Mouse (Mus musculus) hindbrain, embryonic 14.5 days (tissue): ENCODE measurements at regions not wholly inside any gene's neighbourhood (a gene's known extent, or its start where the extent isn't known, plus 50 kb on each side); places are given as distances from the start of the nearest gene placed in this dataset.

Experiments
- ATAC-seq: fragments of 200-750 bp; cut with Nextera tagmentation; 2 replicates; pipeline ENCODE4 v1.8.0; 2017; ENCODE audit warnings: moderate number of reproducible peaks, mild to moderate bottlenecking, moderate TSS enrichment, moderate library complexity; ENCODE audit not compliant: low FRiP score
- DNase-seq: peaks from one replicate; pipeline ENCODE4 v3.0.0-alpha.2; 2015; ENCODE audit warnings: low spot score
- H3K27ac ChIP-seq: fragments of 300-500 bp; sonication (generic); 2 replicates; pipeline ENCODE4 v1.5.1; 2014; ENCODE audit warnings: mild to moderate bottlenecking, moderate library complexity
- H3K27me3 ChIP-seq: fragments of 300-500 bp; sonication (generic); 2 replicates; pipeline ENCODE4 v1.6.1; 2014; ENCODE audit warnings: mild to moderate bottlenecking, low read length, mixed read lengths; ENCODE audit not compliant: control insufficient read depth, insufficient read depth
- H3K36me3 ChIP-seq: fragments of 300-500 bp; sonication (generic); replicated peaks from 2 replicates; pipeline ENCODE4 v1.6.1; 2014; ENCODE audit not compliant: control insufficient read depth, insufficient read depth
- H3K4me1 ChIP-seq: fragments of 300-500 bp; sonication (generic); replicated peaks from 2 replicates; pipeline ENCODE4 v1.6.1; 2014; ENCODE audit warnings: antibody characterized with exemption, low read length, mixed read lengths; ENCODE audit not compliant: control insufficient read depth, insufficient read depth
- H3K4me2 ChIP-seq: fragments of 300-500 bp; sonication (generic); replicated peaks from 2 replicates; pipeline ENCODE4 v1.6.1; 2014; ENCODE audit warnings: mild to moderate bottlenecking, moderate library complexity
- H3K4me3 ChIP-seq: fragments of 300-500 bp; sonication (generic); replicated peaks from 2 replicates; pipeline ENCODE4 v1.5.1; 2014; ENCODE audit warnings: mild to moderate bottlenecking, low read length
- H3K9ac ChIP-seq: fragments of 300-500 bp; sonication (generic); 2 replicates; pipeline ENCODE4 v1.6.1; 2014
- H3K9me3 ChIP-seq: fragments of 300-500 bp; sonication (generic); 2 replicates; pipeline ENCODE4 v1.6.1; 2016; ENCODE audit warnings: low read length; ENCODE audit not compliant: control insufficient read depth
- WGBS: fragments of 180-500 bp; shearing (Covaris S2); extraction: QIAGEN DNeasy Blood & Tissue Kit; methylation state at CpG from one replicate; pipeline ENCODE4 v1.1.7; 2014; 5-methylcytosine and 5-hydroxymethylcytosine counted together

GRCm38 (mm10) chr2:83396307-83396706 is 247.9 kb upstream of the Zc3h15 start:
- DNase-seq (no peak), ATAC-seq (0 out of 2 replicates have a peak, but pooled peaks have one; percentile 14)
- 67% methylated on average over 1 of the region's 1 CpGs for WGBS
- Histone ChIP-seq H3K4me3 (no peak overlapping the region), H3K36me3 (no peaks in the 10 kb centered on the region), H3K9me3 (no peaks in the 10 kb centered on the region), H3K4me1 (no peaks in the 10 kb centered on the region), H3K27ac (no peak overlapping the region), H3K9ac (no peak overlapping the region), H3K27me3 (no peaks in the 10 kb centered on the region), H3K4me2 (no peak overlapping the region)

DNA sequence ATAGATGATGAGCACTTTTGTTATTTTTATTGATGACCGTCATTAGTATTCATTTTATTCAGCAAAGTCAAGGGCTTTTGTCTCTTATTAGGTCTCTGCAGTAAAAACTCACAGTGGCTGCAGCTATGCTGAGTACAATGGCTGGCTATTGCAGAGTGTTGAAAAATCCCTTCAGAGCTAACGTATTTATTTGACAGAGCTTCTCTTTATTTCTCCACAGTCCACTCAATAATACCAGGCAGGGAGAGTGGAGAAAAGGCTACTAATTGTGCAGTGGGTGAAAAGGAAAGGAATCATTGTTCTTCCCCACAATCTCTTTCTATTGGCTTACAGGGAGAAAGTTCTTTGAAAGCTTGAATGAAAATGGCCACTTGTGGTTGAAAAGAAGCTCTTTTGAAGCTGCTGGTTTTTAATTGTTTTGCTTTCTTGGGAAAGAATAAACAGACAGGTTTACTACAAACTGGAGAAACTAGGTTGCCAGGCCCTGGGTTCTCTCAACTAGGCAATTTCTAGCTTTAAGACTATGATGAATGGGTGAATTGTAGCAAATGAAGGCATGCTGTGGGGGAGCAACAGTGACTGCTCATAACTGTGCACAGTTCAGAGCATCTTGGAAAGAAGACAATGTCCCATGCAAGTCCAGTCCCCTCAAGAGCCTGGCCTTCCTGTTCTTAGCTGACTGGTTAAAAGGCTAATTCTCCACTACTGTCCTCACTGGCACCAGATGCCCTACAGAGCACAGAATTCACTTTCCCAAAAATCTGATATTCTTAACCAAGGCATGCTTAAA is 247.2 kb upstream of the Zc3h15 start:
- H3K36me3 ChIP-seq = no peaks in the 10 kb centered on the region
- no peaks in the 10 kb centered on the region for H3K4me1 ChIP-seq
- no peak overlapping the region for H3K27ac ChIP-seq
- no peak overlapping the region for H3K4me3 ChIP-seq
- WGBS = 21% methylated on average over 2 of the region's 2 CpGs
- no peaks in the 10 kb centered on the region for H3K27me3 ChIP-seq
- no peaks in the 10 kb centered on the region for H3K9me3 ChIP-seq
- H3K4me2 ChIP-seq = no peak overlapping the region
- DNase-seq (no peak), ATAC-seq (peak; percentile 37; the same call in 1 of the 2 replicates)
- no peak overlapping the region for H3K9ac ChIP-seq

- 77% methylated on average over 5 of the region's 5 CpGs for WGBS
- DNase-seq = no peak
Observed at GRCm38 (mm10) chr2:83442739-83443138, 201.5 kb upstream of the Zc3h15 start.

GRCm38 (mm10) chr2:83451378-83451777 is 192.9 kb upstream of the Zc3h15 start:
- Histone ChIP-seq H3K4me2 (no peak overlapping the region), H3K9me3 (no peaks in the 10 kb centered on the region), H3K27me3 (no peaks in the 10 kb centered on the region), H3K4me3 (no peak overlapping the region), H3K4me1 (no peaks in the 10 kb centered on the region), H3K36me3 (no peaks in the 10 kb centered on the region), H3K9ac (no peak overlapping the region), H3K27ac (no peak overlapping the region)
- ATAC-seq (no peak), DNase-seq (no peak)
- 93% methylated on average over 4 of the region's 4 CpGs for WGBS

More at GRCm38 (mm10) chr2:83442739-83443138, 201.5 kb upstream of the Zc3h15 start:
- Histone ChIP-seq H3K9me3 (no peaks in the 10 kb centered on the region), H3K36me3 (no peaks in the 10 kb centered on the region), H3K4me3 (no peak overlapping the region), H3K4me2 (no peak overlapping the region), H3K4me1 (no peaks in the 10 kb centered on the region), H3K27ac (no peak overlapping the region), H3K9ac (no peak overlapping the region), H3K27me3 (no peaks in the 10 kb centered on the region)
- no peak for ATAC-seq
